Mouse (Mus musculus): ENCODE data around the gene Tph2. TPM values are rescaled to one million over a fixed set of nuclear protein-coding genes. Genes with fewer than 3 reads are reported as not detected.

Tph2 gene
- polyA plus RNA-seq, 2 experiments: not detected

DNA sequence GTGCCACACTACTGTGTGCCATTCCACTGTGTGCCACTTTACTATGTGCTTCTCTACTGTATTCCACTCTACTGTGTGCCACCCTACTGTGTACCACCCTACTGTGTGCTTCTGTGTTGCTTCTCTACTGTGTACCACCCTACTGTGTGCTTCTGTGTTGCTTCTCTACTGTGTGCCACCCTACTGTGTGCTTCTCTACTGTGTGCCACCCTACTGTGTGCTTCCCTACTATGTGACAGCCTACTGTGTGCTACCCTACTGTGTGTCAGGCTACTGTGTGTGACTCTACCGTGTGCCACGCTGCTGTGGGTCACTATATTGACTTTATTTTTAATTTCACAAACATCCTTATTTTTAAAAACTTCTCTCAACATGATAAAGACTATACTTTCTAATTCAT is 136.3 kb downstream of the Tph2 start:
- TF ChIP-seq CTCF (IDR thresholded peaks at IDR 0.05; ENCODE audit: low read depth) (no peak), EP300 (IDR thresholded peaks at IDR 0.05; ENCODE audit: low read depth) (no peak)
- Histone ChIP-seq H3K4me3 (ENCODE audit: insufficient read depth in 1 of 2, low read depth in 2 of 2, low read length in 2 of 2) (no peak overlapping the region), H3K27me3 (ENCODE audit: control insufficient read depth, insufficient read depth, low read length) (no peaks in the 10 kb centered on the region), H3K36me3 (replicated peaks; ENCODE audit: control insufficient read depth, insufficient read depth, low read depth) (no peaks in the 10 kb centered on the region), H3K4me2 (ENCODE audit: low read depth) (no peak overlapping the region), H3K9ac (replicated peaks) (no peak overlapping the region), H3K27ac (no peak overlapping the region), H3K9me3 (ENCODE audit: control insufficient read depth, low read length) (no peaks in the 10 kb centered on the region; the same call in 1 of the 2 replicates), H3K4me1 (replicated peaks; ENCODE audit: control insufficient read depth in 2 of 2, insufficient read depth in 2 of 2, low read length in 1 of 2) (no peaks in the 10 kb centered on the region)
- DNase-seq (ENCODE audit: low read depth in 3 of 3, low spot score in 3 of 3) (no peak), ATAC-seq (ENCODE audit: insufficient read depth) (no peak)
- WGBS (ENCODE audit: insufficient replicate concordance): 54% methylated on average over 2 of the region's 2 CpGs

DNA sequence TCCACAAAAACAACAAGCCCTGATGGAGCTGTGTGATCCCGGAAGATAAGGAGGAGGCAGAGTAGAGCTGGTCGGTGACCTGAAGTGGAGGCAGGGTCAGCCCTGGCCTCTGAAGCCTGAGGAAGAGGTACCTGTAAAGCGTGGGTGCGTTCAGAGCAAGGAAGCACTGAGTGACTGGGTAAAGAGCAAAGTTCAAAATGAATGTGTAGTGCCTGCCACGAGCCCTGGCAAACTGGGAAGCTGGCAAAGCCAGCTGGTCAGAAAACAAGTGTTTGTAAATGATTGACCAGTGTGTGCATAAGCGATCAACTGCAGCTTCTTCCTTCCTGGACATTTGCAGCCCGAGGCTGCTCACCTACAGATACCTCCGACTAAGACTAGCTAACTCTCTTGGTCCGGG is 149.1 kb downstream of the Tph2 start:
- Histone ChIP-seq H3K4me2 (ENCODE audit: low read depth) (no peak overlapping the region), H3K27me3 (ENCODE audit: control insufficient read depth, insufficient read depth, low read length) (no peaks in the 10 kb centered on the region), H3K9me3 (ENCODE audit: control insufficient read depth, low read length) (no peaks in the 10 kb centered on the region), H3K27ac (no peak overlapping the region), H3K4me3 (ENCODE audit: insufficient read depth in 1 of 2, low read depth in 2 of 2, low read length in 2 of 2) (no peak overlapping the region), H3K4me1 (replicated peaks; ENCODE audit: control insufficient read depth in 2 of 2, insufficient read depth in 2 of 2, low read length in 1 of 2) (no peaks in the 10 kb centered on the region), H3K36me3 (replicated peaks; ENCODE audit: control insufficient read depth, insufficient read depth, low read depth) (no peaks in the 10 kb centered on the region), H3K9ac (replicated peaks) (no peak overlapping the region)
- ATAC-seq (ENCODE audit: insufficient read depth) (no peak), DNase-seq (ENCODE audit: low read depth in 3 of 3, low spot score in 3 of 3) (no peak)
- WGBS (ENCODE audit: insufficient replicate concordance): 64% methylated on average over 9 of the region's 9 CpGs
- TF ChIP-seq EP300 (IDR thresholded peaks at IDR 0.05; ENCODE audit: low read depth) (no peak), CTCF (IDR thresholded peaks at IDR 0.05; ENCODE audit: low read depth) (no peak)

Other genes with a start within 250 kb of the Tph2 start
- gene Tbc1d15, start 66.4 kb upstream of the Tph2 start, polyA plus RNA-seq (2012; rRNA removed): 7.8 and 12.2 TPM in 2 replicates
- 45.5 and 47.5 TPM in 2 replicates for gene Tbc1d15, start 66.4 kb upstream of the Tph2 start, polyA plus RNA-seq (2014; fragmentation: Nextera tagmentation; extraction: Ambion mirVana)
- gene Rab21, start 130.6 kb upstream of the Tph2 start, polyA plus RNA-seq (2012; rRNA removed): 4.9 and 6.7 TPM in 2 replicates
- 2.9 and 3.7 TPM in 2 replicates for gene Rab21, start 130.6 kb upstream of the Tph2 start, polyA plus RNA-seq (2014; fragmentation: Nextera tagmentation; extraction: Ambion mirVana)
- 3.6 and 5.5 TPM in 2 replicates for gene Tmem19, start 177.5 kb upstream of the Tph2 start, polyA plus RNA-seq (2012; rRNA removed)
- gene Tmem19, start 177.5 kb upstream of the Tph2 start, polyA plus RNA-seq (2014; fragmentation: Nextera tagmentation; extraction: Ambion mirVana): 11.3 and 11.7 TPM in 2 replicates
- 2.3 and 3.6 TPM in 2 replicates for gene Thap2, start 199.4 kb upstream of the Tph2 start, polyA plus RNA-seq (2012; rRNA removed)
- gene Thap2, start 199.4 kb upstream of the Tph2 start, polyA plus RNA-seq (2014; fragmentation: Nextera tagmentation; extraction: Ambion mirVana): 3.3 and 4.1 TPM in 2 replicates
- 34.5 and 36.5 TPM in 2 replicates for gene Zfc3h1, start 199.9 kb upstream of the Tph2 start, polyA plus RNA-seq (2012; rRNA removed)
- 7.6 and 9.7 TPM in 2 replicates for gene Zfc3h1, start 199.9 kb upstream of the Tph2 start, polyA plus RNA-seq (2014; fragmentation: Nextera tagmentation; extraction: Ambion mirVana)

Data from liver, embryonic 14.5 days (tissue).